22 mouse cellular contexts compared by ENCODE assay signal in the genomic region with DNA sequence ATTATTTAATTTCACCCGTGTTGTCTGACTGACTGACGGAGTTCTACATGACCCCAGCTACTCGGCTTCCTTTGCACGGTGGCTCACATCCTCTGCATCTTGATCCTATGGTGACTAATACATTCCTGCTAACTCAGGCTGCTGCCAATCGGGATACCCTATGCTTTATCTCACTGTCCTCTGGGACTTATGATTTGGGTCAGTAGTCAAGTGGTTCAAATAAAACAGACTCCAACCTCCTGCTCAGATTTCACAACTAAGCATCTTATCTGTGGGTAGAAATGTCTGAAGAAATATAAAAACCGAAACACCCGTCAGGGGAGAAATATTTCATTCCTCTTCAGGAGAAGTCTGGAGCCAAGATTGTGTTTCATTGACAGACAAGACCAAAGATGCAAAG. TPM values are rescaled to one million over a fixed set of nuclear protein-coding genes. Genes with fewer than 3 reads are reported as not detected.
A peak's percentile ranks its signal among the peaks of the same experiment; 100 is the strongest.
DNase-seq lines count a peak whose midpoint lies in the region; ATAC-seq lines count a peak whose summit lies in the region.
"Had no signal": no experiment of that assay in that cellular context is flagged by ENCODE, and none has a peak within 500 bp of the region (broad histone marks: within the 10 kb centered on the region; RNA-seq: fewer than 3 reads in every experiment).

No protein-coding gene starts in this region.

- intact Hi-C loops in heart, postnatal 10 days (cut with DNase I) = no loop called here
- intact Hi-C loops in heart, postnatal 25 days (cut with DNase I) = no loop called here

- WGBS in forebrain, embryonic 10.5 days = 80% methylated on average over 7 of the region's 7 CpGs

- no peaks in the 10 kb centered on the region for H3K27me3 ChIP-seq in forebrain, embryonic 10.5 days (ENCODE audit: poor library complexity, severe bottlenecking)
- H3K27me3 ChIP-seq: forebrain, embryonic 13.5 days; heart, embryonic 15.5 days; kidney, embryonic 15.5 days; midbrain, embryonic 15.5 days had no signal

- peak; percentile 29 to 32 for DNase-seq in heart, postnatal 10 days
- DNase-seq in heart, postnatal 25 days (ENCODE audit: low spot score) = no peak
- DNase-seq in 3T3-L1 (ENCODE audit: low read depth, low spot score) (peak; percentile 96), MN1 (ENCODE audit: low spot score) (peak; percentile 33)
- DNase-seq in cerebellum, postnatal 10 days = no peak
- no peak for DNase-seq in forebrain, embryonic 10.5 days (ENCODE audit: extremely low spot score, low spot score)
- DNase-seq: adrenal gland, postnatal 36 days; cerebellum, adult 9-11 months; kidney, adult 11 months; layer of hippocampus, adult 9-11 months; liver; lung, postnatal 4 days; right cerebral cortex, adult 18-20 months; right cerebral cortex, postnatal 4 days; thymus, postnatal 14 days had no signal

- peaks cover 57% of the 10 kb centered on the region for H3K4me1 ChIP-seq in forebrain, embryonic 10.5 days

- H3K4me3 ChIP-seq in forebrain, embryonic 10.5 days = no peak overlapping the region
- H3K4me3 ChIP-seq: heart, embryonic 15.5 days; hindbrain, embryonic 10.5 days; kidney, embryonic 15.5 days; midbrain, embryonic 15.5 days had no signal

- H3K27ac ChIP-seq in forebrain, embryonic 10.5 days = no peak overlapping the region
- H3K27ac ChIP-seq: heart, embryonic 15.5 days; kidney, embryonic 15.5 days had no signal

- no peaks in the 10 kb centered on the region for H3K36me3 ChIP-seq in forebrain, embryonic 10.5 days (replicated peaks)
- H3K36me3 ChIP-seq: heart, embryonic 15.5 days; hindbrain, embryonic 10.5 days had no signal

- H3K9me3 ChIP-seq in forebrain, embryonic 10.5 days = no peaks in the 10 kb centered on the region
- H3K9me3 ChIP-seq: forebrain, embryonic 13.5 days; heart, embryonic 15.5 days; hindbrain, embryonic 10.5 days; kidney, embryonic 15.5 days; midbrain, embryonic 15.5 days had no signal

- peak; percentile 0; the same call in 1 of the 2 replicates for ATAC-seq in granulocyte monocyte progenitor cell, adult 5-6 weeks (replicated peaks; ENCODE audit: poor library complexity, severe bottlenecking)
- ATAC-seq: CD4-positive, CD25-positive, alpha-beta regulatory T cell, adult 4 months had no signal

RNA-seq across cellular contexts. Expression of gene Ttc12, which starts 47.4 kb away (rescaled TPM):
- total RNA-seq in heart, postnatal 10 days (2021) = 10 to 100 TPM in 1 of 2 experiments, 1 to 10 TPM in 1; 8.8 to 10.9 TPM
- 10 to 100 TPM in 1 of 2 experiments, 1 to 10 TPM in 1; 9.1 to 11.0 TPM for total RNA-seq in heart, postnatal 25 days (2021)
- 1.3 and 2.2 TPM in 2 replicates for total RNA-seq in granulocyte monocyte progenitor cell, adult 5-6 weeks (2014; fragmentation: Nextera tagmentation)
- 0.77 and 3.0 TPM in 2 replicates for total RNA-seq in granulocyte monocyte progenitor cell, adult 5-6 weeks (2017)
- polyA plus RNA-seq in forebrain, embryonic 10.5 days (2016; fragmentation: Nextera tagmentation; extraction: Ambion mirVana) = 1.3 and 1.6 TPM in 2 replicates
- polyA plus RNA-seq: CD4-positive, CD25-positive, alpha-beta regulatory T cell, adult 4 months had no signal

Comparison
In these comparisons a context has a peak if more than half of its experiments do, and no peak if none do; other contexts are left out.
1. DNase-seq: peak in heart, postnatal 10 days (2 of 2), 3T3-L1 (single experiment) and MN1 (single experiment); none in heart, postnatal 25 days (single experiment), cerebellum, postnatal 10 days (0 of 2) and forebrain, embryonic 10.5 days (single experiment).